Mouse (Mus musculus): Measurements from ENCODE around the gene Cadm2. TPM values are rescaled to one million over a fixed set of nuclear protein-coding genes. Genes with fewer than 3 reads are reported as not detected.

Cadm2 gene
- polyA plus RNA-seq, 1 experiment from 2014 or later = 0.20 TPM

DNA sequence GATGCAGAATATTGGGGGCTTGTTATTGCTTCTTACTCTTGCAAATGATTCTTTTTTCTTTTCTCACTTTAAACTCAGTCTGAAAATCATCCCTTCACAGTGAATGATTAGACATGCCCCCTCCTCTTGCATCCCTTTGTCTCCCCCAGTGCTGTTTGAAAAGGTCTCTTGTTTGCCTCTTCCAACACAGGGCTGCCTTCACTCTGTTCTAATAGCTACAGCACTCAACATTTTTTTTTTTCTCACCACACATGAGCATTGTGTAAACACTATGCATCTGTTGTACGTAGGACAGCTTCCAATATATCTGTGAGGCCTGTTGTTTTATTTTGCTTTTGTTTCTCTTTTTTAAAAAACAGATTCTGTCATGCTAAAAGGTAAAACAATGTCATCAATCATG lies 695.2 kb downstream of the Cadm2 start:
- Histone ChIP-seq H3K4me1 (replicated peaks) (no peaks in the 10 kb centered on the region), H3K36me3 (no peaks in the 10 kb centered on the region), H3K9ac (no peak overlapping the region), H3K4me2 (no peak overlapping the region), H3K27ac (no peak overlapping the region), H3K4me3 (no peak overlapping the region), H3K9me3 (replicated peaks) (no peaks in the 10 kb centered on the region), H3K27me3 (no peaks in the 10 kb centered on the region)
- ATAC-seq (replicated peaks; ENCODE audit: insufficient number of reproducible peaks, insufficient read depth, low FRiP score, low read depth) = no peak
- WGBS = 65% methylated on average over 1 of the region's 1 CpGs

DNA sequence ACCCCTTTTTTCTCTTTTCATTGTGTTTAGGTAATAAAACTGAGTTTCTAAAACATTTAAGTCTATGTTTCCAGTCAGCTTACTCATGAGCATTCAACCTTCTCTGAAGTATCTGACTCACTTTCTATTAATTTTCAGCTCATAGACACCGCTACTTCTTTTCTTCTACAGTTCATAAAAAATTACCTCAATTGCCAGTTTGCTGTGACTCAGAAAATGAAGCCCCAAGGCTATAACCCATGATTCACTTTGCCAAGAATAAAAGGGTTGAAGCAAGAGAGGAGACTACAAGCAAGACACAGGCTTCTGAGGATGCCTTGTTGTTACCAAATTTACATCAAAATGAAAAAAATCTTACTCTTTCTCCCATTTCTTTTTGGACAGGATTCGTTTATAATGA lies 698.0 kb downstream of the Cadm2 start:
- H3K27me3 ChIP-seq = no peaks in the 10 kb centered on the region
- H3K36me3 ChIP-seq = no peaks in the 10 kb centered on the region
- 73% methylated on average over 2 of the region's 2 CpGs for WGBS
- H3K4me3 ChIP-seq = no peak overlapping the region
- no peaks in the 10 kb centered on the region for H3K4me1 ChIP-seq (replicated peaks)
- no peak overlapping the region for H3K9ac ChIP-seq
- no peak overlapping the region for H3K27ac ChIP-seq
- H3K9me3 ChIP-seq (replicated peaks) = no peaks in the 10 kb centered on the region
- ATAC-seq (replicated peaks; ENCODE audit: insufficient number of reproducible peaks, insufficient read depth, low FRiP score, low read depth) = no peak
- H3K4me2 ChIP-seq = no peak overlapping the region

DNA sequence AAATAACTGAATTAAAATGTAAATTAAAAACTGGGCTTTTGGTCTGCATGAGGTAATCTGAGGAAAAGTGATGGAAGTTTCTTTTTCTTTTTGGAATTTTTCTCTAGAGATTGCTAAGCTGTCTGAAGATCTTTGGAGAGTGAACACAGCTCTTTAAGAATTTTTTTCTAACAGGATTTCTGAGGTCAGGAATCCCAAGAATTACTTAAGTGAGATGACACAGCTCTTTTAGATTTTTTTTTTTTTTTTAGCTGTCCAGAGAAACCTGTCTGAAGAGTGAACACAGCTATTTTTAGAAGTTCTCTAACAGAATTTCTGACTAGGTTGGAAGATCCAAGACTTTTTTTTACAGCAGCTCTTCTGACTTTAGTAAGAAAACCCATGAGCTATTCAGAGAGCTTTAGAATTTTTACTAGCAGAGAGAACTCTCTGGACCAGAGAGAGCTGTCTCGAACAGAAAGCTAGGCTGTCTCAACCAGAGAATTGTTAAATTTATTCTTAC lies 699.2 kb downstream of the Cadm2 start:
- H3K9ac ChIP-seq = no peak overlapping the region
- no peaks in the 10 kb centered on the region for H3K27me3 ChIP-seq
- no peak overlapping the region for H3K4me2 ChIP-seq
- H3K27ac ChIP-seq = no peak overlapping the region
- H3K36me3 ChIP-seq = no peaks in the 10 kb centered on the region
- H3K4me3 ChIP-seq = no peak overlapping the region
- no peak for ATAC-seq (replicated peaks; ENCODE audit: insufficient number of reproducible peaks, insufficient read depth, low FRiP score, low read depth)
- H3K4me1 ChIP-seq (replicated peaks) = no peaks in the 10 kb centered on the region
- WGBS = 70% methylated on average over 1 of the region's 1 CpGs
- no peaks in the 10 kb centered on the region for H3K9me3 ChIP-seq (replicated peaks)

DNA sequence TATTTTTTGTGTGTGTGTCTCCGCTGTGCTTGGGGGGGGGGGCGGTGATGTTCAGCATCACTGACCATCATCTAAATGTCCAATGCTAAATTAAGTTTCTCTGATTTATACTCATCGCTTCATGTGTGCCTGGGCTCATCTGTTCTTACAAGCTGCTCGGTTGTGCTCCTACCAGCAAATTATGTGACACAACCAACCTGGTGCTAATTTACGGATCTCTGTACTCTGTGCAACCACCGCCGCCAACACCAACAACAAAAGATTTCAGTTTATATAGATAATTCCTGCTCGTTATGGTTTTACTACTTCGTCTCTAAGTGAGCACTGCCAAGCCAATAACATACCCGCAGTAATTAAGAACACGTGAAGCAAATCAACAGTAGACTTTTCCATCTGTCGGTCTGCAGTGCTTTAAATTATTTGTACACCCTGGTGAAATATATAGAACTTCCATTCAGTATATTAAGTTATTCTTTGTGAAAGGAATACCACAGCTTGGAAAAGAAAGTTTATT lies 700.8 kb downstream of the Cadm2 start:
- H3K4me2 ChIP-seq = no peak overlapping the region
- 89% methylated on average over 12 of the region's 12 CpGs for WGBS
- no peaks in the 10 kb centered on the region for H3K27me3 ChIP-seq
- H3K36me3 ChIP-seq = no peaks in the 10 kb centered on the region
- H3K4me3 ChIP-seq = no peak overlapping the region
- no peaks in the 10 kb centered on the region for H3K9me3 ChIP-seq (replicated peaks)
- ATAC-seq (replicated peaks; ENCODE audit: insufficient number of reproducible peaks, insufficient read depth, low FRiP score, low read depth) = no peak
- no peak overlapping the region for H3K9ac ChIP-seq
- no peak overlapping the region for H3K27ac ChIP-seq
- no peaks in the 10 kb centered on the region for H3K4me1 ChIP-seq (replicated peaks)

DNA sequence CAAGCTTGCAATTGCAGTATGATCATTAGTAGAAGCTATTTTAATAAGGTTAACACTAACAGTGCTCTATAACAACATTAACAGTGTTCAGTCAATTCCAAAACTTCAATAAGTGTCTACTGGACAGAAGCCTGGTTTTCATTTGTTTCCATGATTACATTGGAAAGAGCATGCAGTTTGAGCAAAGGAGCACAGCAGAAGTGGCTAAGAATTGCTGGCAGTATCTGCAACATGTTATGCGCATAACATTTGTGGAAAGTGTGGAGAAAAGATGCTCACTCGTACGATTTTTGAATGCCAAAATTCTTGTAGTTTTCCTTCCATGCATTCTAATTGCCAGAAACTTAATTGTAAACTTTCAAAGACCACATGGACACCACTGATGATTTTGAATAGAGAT lies 718.9 kb downstream of the Cadm2 start:
- Histone ChIP-seq H3K4me2 (no peak overlapping the region), H3K4me3 (no peak overlapping the region), H3K9ac (no peak overlapping the region), H3K36me3 (no peaks in the 10 kb centered on the region), H3K4me1 (replicated peaks) (no peaks in the 10 kb centered on the region), H3K27me3 (no peaks in the 10 kb centered on the region), H3K27ac (no peak overlapping the region), H3K9me3 (replicated peaks) (no peaks in the 10 kb centered on the region)
- WGBS = 87% methylated on average over 3 of the region's 3 CpGs
- ATAC-seq (replicated peaks; ENCODE audit: insufficient number of reproducible peaks, insufficient read depth, low FRiP score, low read depth) = no peak

DNA sequence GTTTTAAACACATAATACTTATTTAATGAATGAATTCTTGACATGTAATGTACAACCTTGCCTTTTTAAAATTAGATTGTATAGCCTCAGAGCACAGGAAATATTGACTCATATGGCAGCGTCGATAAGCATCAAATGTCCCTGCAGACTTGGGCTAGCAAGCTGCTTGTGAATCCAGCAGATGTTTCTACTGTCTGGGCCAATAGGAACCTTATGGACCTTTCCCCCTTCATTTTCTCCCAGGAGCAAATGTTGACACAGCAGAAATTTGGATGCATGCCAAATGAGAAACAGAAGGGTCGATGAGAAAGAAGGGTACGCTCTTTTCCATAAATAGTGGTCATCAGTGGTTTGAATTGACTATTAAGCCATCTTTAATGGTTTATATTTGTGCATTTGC lies 720.0 kb downstream of the Cadm2 start:
- no peak overlapping the region for H3K27ac ChIP-seq
- H3K36me3 ChIP-seq = no peaks in the 10 kb centered on the region
- no peak overlapping the region for H3K4me2 ChIP-seq
- H3K9ac ChIP-seq = no peak overlapping the region
- ATAC-seq (replicated peaks; ENCODE audit: insufficient number of reproducible peaks, insufficient read depth, low FRiP score, low read depth) = no peak
- WGBS = 65% methylated on average over 4 of the region's 4 CpGs
- no peaks in the 10 kb centered on the region for H3K9me3 ChIP-seq (replicated peaks)
- no peaks in the 10 kb centered on the region for H3K4me1 ChIP-seq (replicated peaks)
- no peaks in the 10 kb centered on the region for H3K27me3 ChIP-seq
- H3K4me3 ChIP-seq = no peak overlapping the region

DNA sequence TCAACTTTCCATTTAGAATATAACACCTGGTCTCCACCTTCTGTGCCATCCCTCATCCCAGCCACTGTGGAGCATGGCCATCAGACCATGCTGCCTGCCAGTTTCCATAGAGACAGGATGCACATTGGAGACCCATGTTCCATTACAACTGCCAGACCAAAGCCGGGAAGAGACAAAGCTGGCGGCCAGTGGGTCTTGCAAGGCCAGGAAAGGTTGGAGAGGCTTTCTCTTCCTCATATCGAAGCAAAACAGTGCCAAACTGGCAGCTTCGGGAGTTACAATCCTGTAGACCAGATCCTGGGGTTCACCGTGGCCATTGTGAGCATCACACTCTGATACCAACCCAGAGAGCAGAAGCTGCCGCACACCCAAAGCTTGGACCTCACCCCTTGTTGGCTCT lies 728.3 kb downstream of the Cadm2 start:
- no peaks in the 10 kb centered on the region for H3K9me3 ChIP-seq (replicated peaks)
- H3K27ac ChIP-seq = no peak overlapping the region
- no peak overlapping the region for H3K9ac ChIP-seq
- H3K4me3 ChIP-seq = no peak overlapping the region
- no peaks in the 10 kb centered on the region for H3K36me3 ChIP-seq
- no peak for ATAC-seq (replicated peaks; ENCODE audit: insufficient number of reproducible peaks, insufficient read depth, low FRiP score, low read depth)
- H3K4me2 ChIP-seq = no peak overlapping the region
- H3K4me1 ChIP-seq (replicated peaks) = no peaks in the 10 kb centered on the region
- no peaks in the 10 kb centered on the region for H3K27me3 ChIP-seq
- 81% methylated on average over 6 of the region's 6 CpGs for WGBS

DNA sequence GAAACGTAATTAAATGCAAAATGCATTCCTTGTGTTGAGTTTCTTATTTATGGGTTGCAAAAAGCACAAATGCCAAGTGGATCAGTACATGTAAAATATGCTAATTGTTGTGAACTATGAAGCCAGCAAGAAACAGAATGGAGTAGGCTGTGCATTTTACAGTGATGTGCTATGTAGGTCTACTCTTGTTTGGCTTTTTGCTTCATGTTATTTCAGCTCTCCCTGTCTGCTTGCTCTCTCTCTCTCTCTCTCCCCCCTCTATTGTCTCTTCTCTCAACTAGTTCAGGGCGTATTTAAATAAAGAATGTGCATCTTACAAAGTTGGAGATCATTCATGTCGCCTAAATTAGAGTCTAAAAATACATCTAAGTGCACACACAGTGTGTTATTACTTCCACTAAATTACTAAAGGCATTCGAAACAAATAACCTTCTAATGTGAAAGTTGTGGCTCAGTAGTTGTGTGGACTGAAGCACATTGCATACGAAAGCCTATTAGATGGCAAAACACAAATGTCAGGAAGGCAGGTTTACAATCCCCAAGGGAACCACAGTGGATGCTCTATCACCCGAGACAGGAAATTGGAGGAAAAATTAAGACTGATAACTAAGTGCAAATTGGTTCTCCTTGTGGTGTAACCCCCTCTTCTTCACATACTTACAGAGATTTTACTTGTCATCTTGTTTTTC lies 729.0 kb downstream of the Cadm2 start:
- H3K27ac ChIP-seq = no peak overlapping the region
- WGBS = 58% methylated on average over 6 of the region's 6 CpGs

DNA sequence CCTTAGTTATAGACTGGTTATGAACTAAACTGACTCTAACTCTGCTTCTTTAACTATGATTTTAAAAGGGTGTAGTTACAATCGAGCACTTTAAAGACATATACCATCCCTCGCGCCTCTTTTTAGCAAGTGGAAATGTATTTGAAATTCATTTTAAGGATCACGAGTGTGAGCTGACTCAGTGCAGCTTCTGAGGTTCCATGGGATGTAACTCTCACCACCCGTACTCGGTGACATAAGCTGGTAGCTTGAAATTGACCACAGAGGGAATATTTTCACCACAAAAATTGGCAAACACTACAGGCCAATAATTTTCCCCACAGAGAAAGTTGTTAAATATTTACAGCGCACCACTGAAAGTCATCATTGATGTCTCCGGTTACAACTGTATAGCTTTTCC lies 730.8 kb downstream of the Cadm2 start:
- H3K4me3 ChIP-seq = no peak overlapping the region
- H3K4me2 ChIP-seq = no peak overlapping the region
- H3K9me3 ChIP-seq (replicated peaks) = no peaks in the 10 kb centered on the region
- no peak overlapping the region for H3K27ac ChIP-seq
- WGBS = 84% methylated on average over 8 of the region's 8 CpGs
- no peaks in the 10 kb centered on the region for H3K36me3 ChIP-seq
- H3K9ac ChIP-seq = no peak overlapping the region
- no peak for ATAC-seq (replicated peaks; ENCODE audit: insufficient number of reproducible peaks, insufficient read depth, low FRiP score, low read depth)
- no peaks in the 10 kb centered on the region for H3K27me3 ChIP-seq
- no peaks in the 10 kb centered on the region for H3K4me1 ChIP-seq (replicated peaks)

More for the DNA sequence above, 729.0 kb downstream of the Cadm2 start:
- no peaks in the 10 kb centered on the region for H3K36me3 ChIP-seq
- H3K4me2 ChIP-seq = no peak overlapping the region
- no peak for ATAC-seq (replicated peaks; ENCODE audit: insufficient number of reproducible peaks, insufficient read depth, low FRiP score, low read depth)
- no peak overlapping the region for H3K4me3 ChIP-seq
- H3K4me1 ChIP-seq (replicated peaks) = no peaks in the 10 kb centered on the region
- H3K9me3 ChIP-seq (replicated peaks) = no peaks in the 10 kb centered on the region
- no peak overlapping the region for H3K9ac ChIP-seq
- no peaks in the 10 kb centered on the region for H3K27me3 ChIP-seq

DNA sequence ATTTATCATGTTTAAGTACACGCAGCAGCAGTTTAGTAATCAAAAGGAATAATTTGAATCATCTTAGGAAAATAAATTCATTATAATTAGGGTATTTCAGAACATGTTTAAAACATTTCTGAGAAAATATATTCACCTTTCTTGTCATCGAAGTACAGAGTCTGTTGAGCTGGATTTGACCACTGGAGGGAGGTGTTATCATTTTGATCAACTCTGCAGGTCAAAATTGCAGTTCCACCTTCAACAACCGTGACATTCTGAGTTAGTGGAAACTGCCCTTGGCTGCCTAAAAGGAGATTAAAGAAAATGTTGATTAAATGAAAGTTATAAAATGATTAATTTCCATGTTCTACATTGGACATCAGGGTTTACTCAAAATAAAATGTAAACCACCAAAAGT lies 738.1 kb downstream of the Cadm2 start:
- no peaks in the 10 kb centered on the region for H3K27me3 ChIP-seq

DNA sequence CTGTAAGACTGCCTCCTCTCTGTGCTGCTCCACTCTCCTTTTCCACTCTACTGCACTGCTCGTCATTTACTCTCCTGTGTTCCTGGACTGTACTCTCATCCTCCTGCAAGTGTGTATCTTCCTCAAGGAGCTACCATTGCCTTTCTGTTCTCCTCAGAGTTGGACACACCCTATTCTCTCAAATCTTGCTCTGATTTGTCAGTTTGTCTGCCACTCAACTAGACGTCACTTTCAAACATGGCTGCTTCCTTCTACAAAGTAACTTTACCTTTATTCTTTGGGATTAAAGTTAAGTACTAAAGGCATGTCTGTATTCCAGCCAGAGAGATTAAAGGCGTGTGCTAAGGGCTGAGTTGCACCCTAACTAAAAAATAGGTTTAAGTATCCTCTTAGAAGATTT lies 749.5 kb downstream of the Cadm2 start:
- no peak overlapping the region for H3K9ac ChIP-seq
- H3K4me2 ChIP-seq = no peak overlapping the region
- H3K9me3 ChIP-seq (replicated peaks) = no peaks in the 10 kb centered on the region
- no peaks in the 10 kb centered on the region for H3K36me3 ChIP-seq
- H3K27ac ChIP-seq = no peak overlapping the region
- no peak overlapping the region for H3K4me3 ChIP-seq
- whole genome bisulfite sequencing = 67% methylated on average over 3 of the region's 3 CpGs
- ATAC-seq (replicated peaks; ENCODE audit: insufficient number of reproducible peaks, insufficient read depth, low FRiP score, low read depth) = no peak
- no peaks in the 10 kb centered on the region for H3K4me1 ChIP-seq (replicated peaks)
- no peaks in the 10 kb centered on the region for H3K27me3 ChIP-seq

More for the DNA sequence above, 738.1 kb downstream of the Cadm2 start:
- WGBS = 55% methylated on average over 3 of the region's 3 CpGs
- H3K9me3 ChIP-seq (replicated peaks) = no peaks in the 10 kb centered on the region
- H3K4me3 ChIP-seq = no peak overlapping the region
- ATAC-seq (replicated peaks; ENCODE audit: insufficient number of reproducible peaks, insufficient read depth, low FRiP score, low read depth) = no peak
- no peaks in the 10 kb centered on the region for H3K4me1 ChIP-seq (replicated peaks)
- no peak overlapping the region for H3K9ac ChIP-seq
- H3K36me3 ChIP-seq = no peaks in the 10 kb centered on the region
- no peak overlapping the region for H3K27ac ChIP-seq
- no peak overlapping the region for H3K4me2 ChIP-seq

DNA sequence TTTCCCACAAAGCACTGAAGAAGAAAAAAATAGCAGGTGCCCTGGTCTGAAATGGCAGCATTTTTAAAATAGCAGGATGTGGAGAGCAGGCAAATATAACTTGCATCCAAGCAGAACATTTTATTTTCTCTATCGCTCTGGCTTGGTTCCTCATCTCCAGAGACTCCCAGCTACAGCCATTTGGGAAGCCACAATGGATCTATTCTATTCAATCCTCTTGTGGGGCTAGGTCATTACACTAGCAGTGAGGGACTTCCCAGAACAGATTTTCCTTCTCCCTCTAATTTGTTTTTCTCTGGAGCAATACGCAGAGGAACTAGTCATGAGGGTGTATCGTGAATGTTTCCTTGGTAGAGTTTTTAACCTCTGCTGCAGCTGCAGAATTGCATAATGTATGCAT lies 769.7 kb downstream of the Cadm2 start:
- Histone ChIP-seq H3K27me3 (no peaks in the 10 kb centered on the region), H3K9ac (no peak overlapping the region), H3K27ac (no peak overlapping the region), H3K4me2 (no peak overlapping the region), H3K4me1 (replicated peaks) (no peaks in the 10 kb centered on the region), H3K36me3 (no peaks in the 10 kb centered on the region), H3K4me3 (no peak overlapping the region), H3K9me3 (replicated peaks) (no peaks in the 10 kb centered on the region)
- WGBS = 68% methylated on average over 3 of the region's 3 CpGs
- no peak for ATAC-seq (replicated peaks; ENCODE audit: insufficient number of reproducible peaks, insufficient read depth, low FRiP score, low read depth)

All from heart, embryonic 15.5 days (tissue).